Mouse (Mus musculus): ENCODE results near the gene Zdhhc4.

GRCm38 (mm10) chr5:143269363-143270150 is 59.5 kb downstream of the Zdhhc4 start, which contains the start of gene Zfp316:
- TF ChIP-seq CTCF (IDR thresholded peaks at IDR 0.05; ENCODE audit: low read depth, low read length) (no peak), POLR2A (IDR thresholded peaks at IDR 0.05; ENCODE audit: borderline replicate concordance, low read depth, low read length) (no peak)
